9 mouse cellular contexts compared by ENCODE assay signal in genomic region chr10:39096981-39097380, GRCm38 (mm10). TPM values are rescaled to one million over a fixed set of nuclear protein-coding genes. Genes with fewer than 3 reads are reported as not detected.
DNase-seq lines count a peak whose midpoint lies in the region; TF ChIP-seq lines count a peak whose summit lies in the region.
"Had no signal": no experiment of that assay in that cellular context is flagged by ENCODE, and none has a peak within 500 bp of the region (broad histone marks: within the 10 kb centered on the region; RNA-seq: fewer than 3 reads in every experiment).

No protein-coding gene starts in this region.

- peak; percentile 44; the same call in 1 of the 2 replicates for TF ChIP-seq CTCF in cerebellum, adult 2 months (IDR thresholded peaks at IDR 0.05; ENCODE audit: borderline replicate concordance, insufficient read depth, low read depth, low read length)

- WGBS in cerebellum, adult 2 months, result 75% methylated on average over 9 of the region's 9 CpGs

- no peaks in the 10 kb centered on the region for H3K27me3 ChIP-seq in cerebellum, adult 2 months (ENCODE audit: control insufficient read depth, insufficient read depth, low read length)
- H3K27me3 ChIP-seq: liver, embryonic 13.5 days had no signal

- no peaks in the 10 kb centered on the region for H3K4me1 ChIP-seq in cerebellum, adult 2 months (ENCODE audit: control insufficient read depth, insufficient read depth, low read length)
- H3K4me1 ChIP-seq: liver, embryonic 13.5 days had no signal

- H3K27ac ChIP-seq in cerebellum, adult 2 months (ENCODE audit: insufficient read depth, low read length), result no peak overlapping the region
- H3K27ac ChIP-seq: liver, embryonic 13.5 days had no signal

- peak; percentile 10 to 16 for DNase-seq in cerebellum, adult 2 months
- DNase-seq in cerebellum, adult 11 months, result no peak
- peak; percentile 16 to 46 for DNase-seq in layer of hippocampus, postnatal 10 days (ENCODE audit: low spot score in 2 of 2)
- DNase-seq in layer of hippocampus, postnatal 36 days, result no peak
- peak; percentile 67 for DNase-seq in NIH3T3 (ENCODE audit: low read depth)
- peak; percentile 15 to 23 for DNase-seq in frontal cortex, postnatal 36 days (ENCODE audit: low spot score in 2 of 2)
- DNase-seq in right cerebral cortex, adult 2 months (ENCODE audit: low spot score in 2 of 2), result peak; percentile 36 to 40
- no peak for DNase-seq in spleen, postnatal 10 days (ENCODE audit: low spot score in 2 of 2)
- DNase-seq: liver, embryonic 13.5 days had no signal

- no peak for TF ChIP-seq POLR2A in cerebellum, adult 2 months (IDR thresholded peaks at IDR 0.05; ENCODE audit: borderline replicate concordance, insufficient read depth, low read length)

- no peak overlapping the region for H3K4me3 ChIP-seq in cerebellum, adult 2 months (replicated peaks; ENCODE audit: insufficient read depth, low read depth, low read length)
- H3K4me3 ChIP-seq: liver, embryonic 13.5 days had no signal

RNA-seq across cellular contexts. Expression of gene Fam229b, which starts 36.7 kb away (rescaled TPM):
- 18.7 and 18.9 TPM in 2 replicates for polyA plus RNA-seq in cerebellum, adult 2 months (2012; rRNA removed)
- 10 to 100 TPM; 13.1 to 14.5 TPM for total RNA-seq in layer of hippocampus, postnatal 10 days (2021)
- 10 to 100 TPM; 12.3 to 13.0 TPM for total RNA-seq in layer of hippocampus, postnatal 36 days (2021)

RNA-seq across cellular contexts. Expression of gene Tube1, which starts 36.8 kb away (rescaled TPM):
- polyA plus RNA-seq in cerebellum, adult 2 months (2012; rRNA removed), result 6.6 and 7.3 TPM in 2 replicates
- total RNA-seq in layer of hippocampus, postnatal 10 days (2021), result 1 to 10 TPM; 4.1 to 4.6 TPM
- 1 to 10 TPM; 2.8 TPM for total RNA-seq in layer of hippocampus, postnatal 36 days (2021)

Comparison
In these comparisons a context has a peak if more than half of its experiments do, and no peak if none do; other contexts are left out.
1. DNase-seq: peak in cerebellum, adult 2 months (2 of 2), layer of hippocampus, postnatal 10 days (2 of 2), NIH3T3 (single experiment), frontal cortex, postnatal 36 days (2 of 2) and right cerebral cortex, adult 2 months (2 of 2); none in cerebellum, adult 11 months (single experiment), layer of hippocampus, postnatal 36 days (0 of 2) and spleen, postnatal 10 days (0 of 2).